Mouse (Mus musculus): ENCODE measurements around the gene Ppfibp1.

Gene Ppfibp1

DNA sequence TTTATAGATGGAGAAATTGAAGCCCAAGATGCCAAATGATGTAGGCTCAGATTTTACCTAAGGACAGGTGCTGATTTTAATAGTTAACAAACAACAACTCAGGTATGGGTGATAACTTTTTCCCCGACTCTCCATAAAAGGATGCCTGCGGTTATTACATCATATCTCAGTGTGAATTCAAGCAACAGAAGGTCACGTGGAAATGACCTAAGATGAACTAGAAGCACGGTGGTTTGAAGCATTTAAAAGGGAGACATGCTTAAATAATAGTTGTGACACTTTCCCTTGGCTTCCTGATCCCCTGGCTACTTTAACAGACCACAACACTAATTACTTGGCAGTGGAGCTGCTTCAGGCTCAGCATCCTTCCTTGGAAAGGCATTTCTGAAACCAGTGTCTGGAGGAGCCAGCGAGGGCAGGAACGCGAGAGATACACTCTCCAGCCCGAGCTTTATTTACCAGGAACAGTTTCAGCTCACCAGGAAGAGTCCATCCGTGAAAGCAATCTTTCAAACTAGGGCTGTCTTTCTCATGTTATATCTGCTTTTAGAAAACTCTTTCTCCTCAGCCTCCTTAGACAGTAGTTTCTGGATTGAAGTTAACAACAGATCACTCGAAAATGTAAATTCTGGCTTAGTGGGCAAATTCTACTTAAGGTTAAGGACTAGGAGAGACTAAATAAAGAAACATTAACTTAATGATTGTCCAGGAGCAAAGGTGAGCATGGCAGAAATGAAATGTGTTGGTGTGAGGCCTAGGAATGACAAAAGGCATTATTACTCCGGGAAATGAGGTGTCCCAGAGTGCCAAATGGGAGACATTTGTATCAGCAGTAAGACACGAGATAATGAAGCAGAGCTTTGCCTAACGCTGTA, 6.2 kb upstream of the Ppfibp1 start:
- DNase-seq (ENCODE audit: low spot score in 2 of 2), result no peak

DNA sequence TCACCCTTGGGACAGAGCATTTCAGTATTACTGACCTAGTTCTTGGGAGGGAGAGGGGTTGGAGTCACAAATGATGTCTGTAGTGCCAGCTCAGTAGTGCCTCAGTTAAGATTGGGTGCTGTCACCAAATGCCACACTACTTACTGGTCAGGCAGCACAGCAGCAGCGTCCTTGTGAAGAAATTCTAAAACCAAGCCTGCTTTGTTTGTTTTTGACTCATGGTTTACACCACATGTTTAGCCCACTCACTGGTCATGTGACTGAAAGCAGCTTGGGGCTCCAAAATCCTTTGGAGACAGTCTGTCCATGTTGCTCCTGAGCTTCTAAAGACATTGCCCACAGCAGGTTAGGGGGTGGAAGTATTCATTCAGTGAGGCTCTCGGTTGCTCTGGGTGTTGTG, 4.9 kb upstream of the Ppfibp1 start:
- no peak for DNase-seq (ENCODE audit: low spot score in 2 of 2)

DNA sequence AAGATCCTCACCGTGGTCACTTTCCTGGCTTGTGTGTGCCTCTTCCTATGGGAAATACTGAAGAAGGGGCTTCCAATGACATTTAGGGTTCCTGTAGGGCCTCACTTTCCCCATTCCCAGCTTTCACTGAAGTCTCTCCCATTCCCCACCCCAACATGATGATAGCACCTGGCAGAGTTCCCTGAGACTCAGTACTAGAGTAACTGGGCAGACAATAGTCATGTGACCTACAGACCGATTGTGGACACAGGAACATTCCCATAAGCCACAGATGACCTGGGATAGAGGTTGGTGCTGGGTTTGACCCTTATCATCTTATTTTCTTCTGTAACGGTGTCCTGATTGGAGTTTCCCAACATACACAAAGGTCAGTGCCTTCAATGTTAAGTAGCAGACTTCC, 4.1 kb upstream of the Ppfibp1 start:
- no peak for DNase-seq (ENCODE audit: low spot score in 2 of 2)

DNA sequence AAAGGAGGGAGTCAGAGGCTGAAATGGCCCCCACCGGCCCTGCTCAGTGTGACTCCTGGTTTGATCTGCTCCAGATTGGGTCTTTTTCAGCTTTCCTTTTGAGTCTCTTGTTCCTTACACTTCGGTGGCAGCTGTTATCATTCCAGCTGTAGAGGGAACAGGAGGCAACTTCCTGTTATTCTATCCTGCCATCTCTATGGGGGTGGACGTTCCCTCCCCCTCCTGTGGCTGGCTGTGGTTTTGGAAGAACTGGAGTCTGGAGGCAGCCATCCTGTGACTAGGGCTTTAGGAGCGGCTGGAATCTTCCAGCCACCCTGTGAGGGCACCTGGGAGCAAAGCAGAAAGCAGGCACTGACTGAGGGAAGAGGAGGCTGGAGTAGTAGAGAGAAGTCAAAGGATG, 3.4 kb upstream of the Ppfibp1 start:
- no peak for DNase-seq (ENCODE audit: low spot score in 2 of 2)

DNA sequence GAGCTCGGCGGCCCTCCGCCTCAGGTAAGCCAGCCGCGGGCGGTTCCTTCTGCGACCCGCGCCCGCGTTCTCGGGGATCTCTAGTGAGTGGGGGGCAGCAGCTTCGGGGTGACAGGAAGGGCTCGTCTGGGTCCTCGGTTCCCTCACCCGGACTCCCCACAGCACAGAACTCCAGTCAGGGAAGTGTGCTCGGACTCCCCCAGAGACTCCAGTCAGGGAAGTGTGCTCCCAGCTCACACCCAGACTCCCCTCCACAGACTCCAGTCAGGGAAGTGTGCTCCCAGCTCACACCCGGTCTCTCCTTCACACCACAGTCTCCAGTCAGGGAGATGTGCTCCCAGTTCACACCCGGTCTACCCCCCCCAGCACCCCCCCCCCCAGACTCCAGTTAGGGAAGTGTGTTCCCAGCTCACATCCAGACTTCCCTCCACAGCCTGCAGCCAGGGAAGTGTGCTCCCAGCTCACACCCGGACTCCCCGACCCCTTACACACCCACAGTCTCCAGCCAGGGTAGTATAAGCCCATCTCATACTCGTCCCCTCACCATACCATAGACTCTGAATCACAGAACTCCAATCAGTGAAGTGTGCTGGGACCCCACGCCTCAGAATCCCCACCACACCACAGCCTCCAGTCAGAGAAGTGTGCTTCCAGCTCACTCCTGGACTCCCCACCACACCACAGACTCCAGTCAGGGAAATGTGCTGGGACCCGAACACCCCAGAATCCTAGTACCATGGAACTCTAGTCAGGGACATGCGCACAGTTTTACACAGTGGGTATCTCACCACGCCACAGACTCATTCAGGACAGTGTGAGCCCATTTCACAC, 588 bp downstream of the Ppfibp1 start:
- DNase-seq (ENCODE audit: low spot score in 2 of 2), result no peak

DNA sequence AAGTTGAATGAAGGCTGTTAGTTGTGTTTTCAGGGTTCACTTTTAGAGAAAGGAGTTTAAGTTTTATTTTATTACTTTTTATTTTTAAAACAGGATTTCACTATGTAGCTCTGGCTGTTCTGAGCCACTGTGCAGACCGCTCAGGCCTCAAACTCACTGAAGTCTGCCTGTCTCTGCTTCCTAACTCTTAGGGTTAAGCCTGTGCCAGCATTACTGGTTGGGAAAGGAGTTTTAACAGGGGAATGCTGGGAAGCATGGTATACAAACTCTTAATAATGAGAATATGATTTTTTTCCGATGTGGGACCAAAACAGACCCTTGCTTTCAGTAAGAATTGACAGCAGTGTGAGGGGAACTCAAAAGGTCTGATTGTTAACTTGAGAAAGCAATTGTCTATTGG, 1.9 kb downstream of the Ppfibp1 start:
- no peak for DNase-seq (ENCODE audit: low spot score in 2 of 2)

DNA sequence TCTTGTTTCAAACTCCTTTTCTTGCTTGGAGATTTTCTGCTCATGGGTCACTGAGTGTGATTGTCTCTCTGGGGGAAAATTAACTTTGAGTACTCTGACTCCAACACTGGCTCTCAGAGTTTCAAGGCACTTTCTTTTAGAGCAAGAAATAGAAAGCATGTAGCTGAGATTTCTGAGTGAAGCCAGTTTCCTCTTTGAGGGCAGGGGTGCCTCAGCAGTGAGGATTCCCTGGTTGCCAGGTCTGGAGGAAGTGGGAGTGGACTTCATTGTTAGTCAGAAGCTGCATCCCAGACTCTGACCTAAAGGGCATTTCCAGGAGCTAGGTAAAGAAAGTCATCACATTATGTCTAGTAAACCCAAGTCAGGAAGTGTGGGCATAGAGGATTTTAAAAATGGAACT, 2.3 kb downstream of the Ppfibp1 start:
- DNase-seq (ENCODE audit: low spot score in 2 of 2), result no peak

DNA sequence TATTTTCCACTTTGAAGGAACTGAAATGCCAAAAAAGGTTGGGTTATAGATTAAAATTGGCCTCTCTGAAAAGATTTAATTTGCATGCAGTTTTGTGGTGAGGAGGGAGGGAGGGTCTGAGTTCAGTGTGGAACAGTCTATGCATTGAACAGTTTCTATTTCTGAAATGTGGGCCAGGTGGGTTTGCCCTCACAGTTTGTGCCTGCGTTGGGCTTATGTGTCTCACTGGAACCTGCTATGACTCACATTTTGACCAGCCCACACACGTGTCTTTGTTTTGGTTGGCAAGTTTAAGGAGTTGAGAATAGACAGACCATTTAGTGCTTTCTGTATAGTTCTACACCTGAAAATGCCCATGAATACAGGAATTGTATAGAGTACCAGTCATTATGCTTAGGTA, 5.6 kb downstream of the Ppfibp1 start:
- no peak for DNase-seq (ENCODE audit: low spot score in 2 of 2)

DNA sequence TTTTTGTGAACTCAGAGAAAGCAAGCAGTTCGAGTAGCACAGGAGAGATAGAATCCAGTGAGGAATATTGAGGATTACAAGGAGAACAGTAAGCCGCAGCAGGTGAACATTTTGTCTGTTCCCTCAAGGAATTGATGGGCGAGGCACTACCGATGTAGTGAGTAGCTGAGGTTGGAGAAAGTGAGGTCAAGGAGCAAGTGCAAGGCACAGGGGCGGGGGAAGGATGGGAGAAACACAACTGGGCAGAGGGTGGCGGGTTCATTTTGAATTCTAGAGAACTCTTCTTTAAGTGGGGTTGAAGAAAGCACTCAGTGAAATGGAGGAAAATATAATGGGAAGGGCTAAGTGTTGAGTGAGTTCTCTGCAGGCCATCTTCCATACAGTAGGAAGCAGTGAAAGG, 10.4 kb downstream of the Ppfibp1 start:
- no peak for DNase-seq (ENCODE audit: low spot score in 2 of 2)

DNA sequence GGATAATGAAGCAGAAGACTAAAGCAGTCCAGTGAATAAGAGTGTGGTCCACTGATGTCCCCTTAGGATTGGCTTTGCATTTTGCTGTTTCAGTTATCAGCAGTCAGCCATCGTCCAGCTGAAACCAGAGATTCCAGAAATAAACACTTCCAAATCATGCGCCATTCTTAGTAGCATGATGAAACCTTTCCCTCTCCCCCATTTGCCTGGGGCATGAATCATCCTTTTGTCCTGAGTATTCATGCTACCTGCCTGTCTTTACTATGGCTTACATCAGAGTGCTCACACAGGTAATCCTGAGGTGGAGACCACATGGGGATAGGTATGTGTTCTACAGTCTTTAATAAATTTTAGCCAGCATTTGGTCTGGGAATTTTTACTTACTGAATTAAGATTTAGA, 11.4 kb downstream of the Ppfibp1 start:
- no peak for DNase-seq (ENCODE audit: low spot score in 2 of 2)

DNA sequence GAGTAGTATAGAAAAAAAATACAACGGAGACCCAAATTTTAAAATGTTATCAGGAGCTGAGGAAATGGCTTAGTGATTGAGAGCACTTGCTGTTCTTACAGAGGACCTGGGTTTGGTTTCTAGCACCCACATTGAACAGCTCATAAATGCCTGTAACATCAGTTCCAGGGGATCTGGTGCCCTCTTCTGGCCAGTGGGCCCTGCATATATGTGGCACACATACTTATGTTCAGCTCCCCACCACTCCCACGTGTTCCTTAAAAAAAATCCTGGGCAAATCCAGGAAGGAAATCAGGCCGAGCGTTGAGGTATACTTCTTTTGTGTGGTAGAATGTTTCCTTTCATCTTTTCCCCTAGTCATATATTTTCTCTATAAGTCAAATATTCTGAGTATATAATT, 13.6 kb downstream of the Ppfibp1 start:
- no peak for DNase-seq (ENCODE audit: low spot score in 2 of 2)

DNA sequence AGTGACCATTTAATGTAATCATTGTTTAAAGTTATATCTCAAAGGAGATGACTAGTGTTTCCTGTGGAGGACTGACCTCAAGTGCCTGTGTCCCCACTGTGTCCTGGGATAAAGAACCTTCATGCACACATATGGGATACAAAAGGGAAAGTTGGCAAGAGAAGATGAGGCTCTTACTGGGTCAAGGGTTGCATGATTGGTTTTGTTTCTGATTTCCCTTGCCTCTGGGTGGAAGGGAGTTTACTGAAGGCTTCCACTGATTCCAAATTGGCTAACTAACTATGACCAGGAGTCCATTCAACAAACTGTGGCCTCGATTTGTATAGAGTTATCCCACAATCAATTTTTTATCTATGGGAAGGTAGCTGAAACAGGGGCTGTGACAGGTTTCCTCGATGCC, 15.3 kb downstream of the Ppfibp1 start:
- no peak for DNase-seq (ENCODE audit: low spot score in 2 of 2)

DNA sequence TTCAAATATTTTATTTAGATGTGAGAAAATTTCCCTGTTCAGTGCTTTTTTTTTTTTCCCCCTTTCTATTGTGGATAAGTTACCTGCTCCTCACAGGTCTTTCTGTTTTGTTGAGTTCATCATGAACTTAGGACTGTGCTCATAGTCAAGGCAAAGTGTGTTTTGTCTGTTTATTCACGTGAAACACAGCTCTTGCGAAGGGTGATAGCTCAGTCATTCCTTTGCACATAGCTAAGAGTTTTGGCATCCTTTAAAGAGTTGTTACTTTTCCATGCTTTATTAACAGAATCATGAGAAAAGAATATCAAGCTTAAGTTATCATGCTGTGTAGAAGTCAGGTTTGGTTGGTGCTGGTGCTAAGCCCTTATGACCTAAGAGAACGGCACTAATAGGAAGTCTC, 16.4 kb downstream of the Ppfibp1 start:
- no peak for DNase-seq (ENCODE audit: low spot score in 2 of 2)

DNA sequence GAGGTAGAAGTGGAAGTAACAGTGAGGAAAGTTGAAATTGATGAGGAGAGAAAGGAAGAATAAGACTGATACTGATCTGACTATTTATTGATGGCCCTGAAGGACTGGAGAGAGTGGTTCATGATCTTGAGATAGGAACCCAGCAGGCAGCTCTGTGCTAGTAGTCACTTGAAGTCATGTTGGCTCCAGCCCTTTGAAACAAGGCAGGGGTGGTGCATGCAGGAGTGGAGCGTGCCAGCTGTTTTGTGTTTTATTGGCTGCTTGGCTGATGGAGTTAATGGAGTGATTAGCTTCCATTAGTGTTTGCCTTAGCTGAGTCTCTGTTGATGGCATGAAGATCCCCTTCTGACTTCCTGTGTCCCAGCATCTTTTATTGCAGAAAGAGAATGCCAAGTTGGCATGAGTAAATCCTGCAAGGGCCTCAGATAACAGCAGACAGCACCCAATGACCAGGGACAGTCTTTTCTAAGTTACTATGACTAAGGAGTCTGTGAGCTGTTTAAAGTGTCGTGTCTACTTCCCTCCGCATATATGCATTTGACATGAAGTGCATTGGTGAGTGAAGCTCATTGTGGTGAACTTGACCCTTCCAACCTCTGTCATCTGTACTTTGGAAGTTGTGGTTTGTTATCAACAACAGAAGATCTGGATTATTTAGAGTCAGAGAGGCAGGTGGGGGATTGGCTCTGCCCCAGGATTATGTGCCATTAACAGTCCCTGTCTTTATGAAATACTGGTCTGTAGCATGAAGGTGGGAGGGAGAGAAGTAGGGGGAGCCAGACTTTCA, 17.9 kb downstream of the Ppfibp1 start:
- DNase-seq (ENCODE audit: low spot score in 2 of 2), result no peak

DNA sequence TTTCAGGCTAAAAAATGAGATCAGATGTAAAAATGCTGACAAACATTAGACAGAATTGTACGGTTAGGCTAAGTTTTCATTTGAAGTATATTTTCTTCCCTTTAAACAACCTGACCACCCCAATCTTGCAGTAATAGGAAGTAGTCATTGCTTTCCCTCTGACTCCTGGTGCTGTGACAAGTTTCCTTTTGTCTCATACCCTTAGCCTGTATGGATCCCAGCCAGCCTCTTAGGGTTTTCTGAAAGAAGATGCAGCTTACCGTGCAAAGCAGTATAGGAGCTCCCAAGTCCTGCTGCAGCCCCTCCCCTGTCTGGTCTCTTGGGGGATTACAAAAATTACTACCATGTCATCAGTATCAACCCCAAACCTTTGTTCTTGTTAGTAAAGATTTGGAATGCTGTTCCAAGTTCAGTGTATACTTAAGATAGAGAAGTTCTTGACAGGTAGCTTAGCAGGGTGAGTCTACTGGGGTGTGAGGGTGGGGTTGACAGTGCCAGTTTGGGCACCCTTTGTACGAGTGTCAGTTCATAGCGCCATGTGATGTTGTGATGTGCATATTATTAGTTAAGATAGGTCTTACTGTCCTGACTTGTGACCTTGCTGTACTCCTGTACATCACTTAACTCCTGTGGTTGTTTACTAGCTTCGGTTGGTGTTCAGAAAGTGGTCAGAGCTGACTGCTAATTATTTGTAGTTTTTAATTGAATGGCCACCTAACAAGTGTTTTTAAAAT, 18.9 kb downstream of the Ppfibp1 start:
- no peak for DNase-seq (ENCODE audit: low spot score in 2 of 2)

DNA sequence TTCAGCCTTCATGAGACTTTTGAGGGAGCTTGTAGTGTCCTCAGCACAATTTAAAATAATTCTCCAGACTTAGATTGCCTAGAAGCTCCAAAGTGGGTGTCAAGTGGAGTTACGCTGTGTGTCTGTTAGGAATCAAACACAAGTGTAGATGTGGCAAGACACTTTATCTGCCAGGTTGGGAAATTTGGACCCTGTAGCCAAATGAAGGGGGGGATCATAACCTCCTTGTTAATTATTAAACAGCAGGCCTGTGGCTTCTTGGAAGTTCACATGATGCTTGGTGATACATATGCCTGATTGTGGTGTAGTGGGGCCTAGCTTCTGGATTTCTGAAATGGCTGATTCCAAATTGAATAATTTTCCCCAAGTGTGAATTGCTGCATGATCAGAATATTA, 19.5 kb downstream of the Ppfibp1 start:
- no peak for DNase-seq (ENCODE audit: low spot score in 2 of 2)

DNA sequence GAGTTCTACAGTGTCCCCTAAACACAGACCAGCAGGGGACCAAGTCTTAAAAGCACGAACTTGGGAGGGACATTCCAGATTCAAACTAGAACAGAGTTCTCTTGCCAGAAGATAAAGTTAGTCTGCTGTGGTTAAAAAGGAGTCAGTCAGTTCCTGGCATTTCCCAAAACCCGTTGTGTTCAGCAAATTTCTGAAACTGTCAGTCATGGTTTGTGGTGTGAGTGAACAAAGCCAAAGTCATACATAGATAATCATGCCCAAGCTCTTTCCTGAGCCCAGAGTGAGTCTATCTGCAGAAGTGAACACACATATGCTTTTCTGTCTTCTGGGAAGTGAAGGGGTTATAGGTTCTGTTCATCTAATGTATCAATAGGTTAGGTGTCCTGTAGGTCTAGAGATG, 20.5 kb downstream of the Ppfibp1 start:
- DNase-seq (ENCODE audit: low spot score in 2 of 2), result no peak

DNA sequence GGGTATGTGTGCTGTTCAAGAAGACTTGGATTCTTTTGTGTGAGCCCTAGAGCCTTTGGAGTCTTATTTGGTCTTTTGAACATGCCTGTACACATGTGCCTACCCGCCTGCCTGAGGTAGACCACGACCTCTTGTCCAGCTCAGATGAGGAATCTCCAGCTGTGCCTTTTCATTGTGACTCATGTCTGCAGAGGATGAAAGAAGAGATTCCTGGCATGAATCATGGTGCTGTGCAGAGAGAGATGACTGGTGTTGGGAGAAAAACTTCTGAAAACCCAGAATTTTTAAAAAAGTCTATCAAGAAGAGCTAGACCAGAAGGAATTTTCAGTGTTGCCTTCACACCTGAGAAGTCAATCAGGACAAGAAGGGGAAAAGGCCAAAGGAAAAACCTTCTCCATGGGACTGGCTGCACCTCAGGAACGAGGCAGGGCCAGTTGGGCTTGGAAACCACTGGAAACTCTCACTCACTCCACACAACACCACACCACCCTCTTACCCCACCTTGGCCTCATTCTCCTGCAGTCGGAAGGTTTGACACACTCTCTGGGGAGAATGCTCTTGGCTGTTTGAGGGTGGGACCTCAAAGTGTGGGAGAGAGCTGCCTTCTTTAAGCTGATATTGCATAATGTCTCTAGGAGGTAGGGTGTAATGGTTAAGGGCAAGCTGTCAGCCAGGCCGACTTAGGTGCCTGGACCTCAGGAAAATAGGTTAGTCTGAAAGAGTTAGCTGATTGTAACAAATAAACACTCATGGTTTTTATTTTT, 21.6 kb downstream of the Ppfibp1 start:
- DNase-seq (ENCODE audit: low spot score in 2 of 2), result no peak

DNA sequence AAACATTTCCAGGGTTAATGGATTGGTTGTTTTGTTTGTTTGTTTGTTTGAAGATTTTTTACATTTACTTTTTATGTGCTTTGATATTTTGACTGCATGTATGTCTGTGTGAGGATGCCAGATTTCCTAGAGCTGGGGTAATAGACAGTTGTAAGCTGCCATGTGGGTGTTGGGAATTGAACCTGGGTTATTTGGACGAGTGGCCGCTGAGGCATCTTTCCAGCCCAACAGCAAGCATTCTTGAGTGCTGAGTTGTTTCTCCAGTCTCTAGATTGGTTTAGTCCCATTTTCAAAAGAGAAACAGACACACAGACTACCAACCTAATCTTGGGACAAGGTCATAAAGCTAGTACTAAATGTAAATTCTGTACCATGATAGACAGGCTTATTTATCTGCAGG, 22.5 kb downstream of the Ppfibp1 start:
- DNase-seq (ENCODE audit: low spot score in 2 of 2), result no peak

DNA sequence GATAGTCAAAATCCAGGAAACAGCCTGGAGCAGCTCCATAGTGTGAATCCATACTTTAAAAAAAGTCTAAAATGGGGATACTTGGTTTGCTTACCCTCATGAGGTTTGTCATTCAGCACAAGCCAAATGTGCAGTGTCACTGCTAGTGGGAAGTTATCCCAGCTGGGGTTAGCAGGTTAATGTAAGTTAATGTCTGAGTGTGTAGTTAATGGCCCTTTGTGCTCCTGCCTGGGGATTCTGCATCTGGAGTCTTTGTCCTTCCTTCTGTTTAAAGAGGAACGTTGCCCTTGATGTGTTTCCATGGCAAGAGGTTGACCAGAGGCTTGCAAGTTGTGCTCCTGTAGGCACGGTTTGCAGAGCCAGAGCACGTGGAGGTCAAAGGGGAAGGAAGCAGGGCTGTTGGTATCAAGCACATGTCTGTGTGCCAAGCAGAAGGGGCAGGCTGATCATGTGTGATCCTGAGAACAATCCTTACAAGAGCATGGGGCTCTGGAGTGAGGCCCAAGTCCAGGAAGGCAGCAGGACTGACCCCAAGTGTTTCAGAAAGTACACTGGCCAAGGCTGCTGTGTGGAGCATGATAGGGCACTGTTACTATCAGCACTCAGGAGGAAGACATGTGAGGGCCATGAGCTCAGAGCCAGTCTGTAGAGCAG, 24.7 kb downstream of the Ppfibp1 start:
- no peak for DNase-seq (ENCODE audit: low spot score in 2 of 2)
